ENCODE assay signal across 31 mouse cellular contexts in the genomic region with DNA sequence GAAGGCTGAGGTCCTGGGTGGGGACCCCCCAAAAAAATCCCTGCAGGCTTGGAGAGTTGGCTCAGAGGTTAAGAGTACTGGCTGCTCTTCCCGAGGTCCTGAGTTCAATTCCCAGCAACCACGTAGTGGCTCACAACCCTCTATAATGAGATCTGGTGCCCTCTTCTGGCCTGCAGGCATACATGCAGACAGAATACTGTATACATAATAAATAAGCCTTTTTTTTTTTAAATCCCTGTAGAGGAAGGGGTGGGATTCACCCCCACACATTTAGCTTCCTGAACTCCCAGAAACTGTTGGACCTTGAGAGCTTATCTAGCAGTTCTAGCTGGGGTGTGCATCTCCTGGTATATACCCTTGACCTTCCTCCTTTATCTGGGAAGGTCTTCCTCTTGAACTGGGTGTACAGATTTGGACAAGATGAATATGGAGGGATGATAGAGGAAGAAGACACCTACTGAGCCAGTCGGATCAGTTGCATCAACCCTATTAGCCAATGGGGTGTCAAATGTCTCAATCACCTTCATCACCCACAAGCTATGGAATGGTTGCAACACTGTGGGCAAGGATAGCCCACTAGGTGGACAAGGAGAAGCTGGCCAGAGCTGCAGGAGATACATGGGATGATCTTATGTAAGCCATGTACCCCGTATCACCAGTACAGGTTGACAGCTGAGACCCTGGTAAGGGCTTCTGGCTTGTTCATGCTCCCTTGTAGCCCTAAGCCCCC. TPM values are rescaled to one million over a fixed set of nuclear protein-coding genes. Genes with fewer than 3 reads are reported as not detected.
A peak's percentile ranks its signal among the peaks of the same experiment; 100 is the strongest.
DNase-seq lines count a peak whose midpoint lies in the region; ATAC-seq and TF ChIP-seq lines count a peak whose summit lies in the region.
"Had no signal": no experiment of that assay in that cellular context is flagged by ENCODE, and none has a peak within 500 bp of the region (broad histone marks: within the 10 kb centered on the region; RNA-seq: fewer than 3 reads in every experiment).

No protein-coding gene starts in this region.

- no peak; the same call in none of the 2 replicates for TF ChIP-seq RAD21 in MEL (IDR thresholded peaks at IDR 0.05; ENCODE audit: low read depth, low read length)

- 94% methylated on average over 4 of the region's 4 CpGs for WGBS in hindbrain, postnatal 0 days
- WGBS in hindbrain, embryonic 14.5 days: 93% methylated on average over 4 of the region's 4 CpGs
- WGBS in lung, embryonic 14.5 days: 88% methylated on average over 4 of the region's 4 CpGs

- H3K4me1 ChIP-seq in hindbrain, postnatal 0 days (ENCODE audit: insufficient read depth, low read length): no peaks in the 10 kb centered on the region
- H3K4me1 ChIP-seq in hindbrain, embryonic 14.5 days (replicated peaks; ENCODE audit: control insufficient read depth, insufficient read depth, low read length): no peaks in the 10 kb centered on the region
- H3K4me1 ChIP-seq in lung, embryonic 14.5 days (ENCODE audit: insufficient read depth): 0 out of 2 replicates have a peak, but pooled peaks cover 4% of the 10 kb centered on the region
- no peaks in the 10 kb centered on the region for H3K4me1 ChIP-seq in MEL (ENCODE audit: control insufficient read depth in 1 of 2, insufficient read depth in 2 of 2, low read length in 2 of 2)
- H3K4me1 ChIP-seq: midbrain, embryonic 13.5 days had no signal

- H3K79me2 ChIP-seq in MEL (ENCODE audit: control insufficient read depth, insufficient read depth, low read length, poor library complexity): no peaks in the 10 kb centered on the region

- H3K27ac ChIP-seq in hindbrain, postnatal 0 days: no peak overlapping the region
- H3K27ac ChIP-seq in hindbrain, embryonic 14.5 days: no peak overlapping the region
- no peak overlapping the region for H3K27ac ChIP-seq in lung, embryonic 14.5 days (ENCODE audit: low read depth)
- no peak overlapping the region for H3K27ac ChIP-seq in MEL (ENCODE audit: control insufficient read depth, low read depth, low read length)
- H3K27ac ChIP-seq: heart, embryonic 15.5 days; hindbrain, embryonic 10.5 days; limb, embryonic 13.5 days; midbrain, embryonic 13.5 days; stomach, embryonic 15.5 days had no signal

- no peak overlapping the region for H3K4me3 ChIP-seq in hindbrain, postnatal 0 days (ENCODE audit: low read length)
- no peak overlapping the region for H3K4me3 ChIP-seq in hindbrain, embryonic 14.5 days (replicated peaks; ENCODE audit: low read length)
- no peak overlapping the region for H3K4me3 ChIP-seq in lung, embryonic 14.5 days (ENCODE audit: low read depth, low read length)
- no peak overlapping the region for H3K4me3 ChIP-seq in MEL (ENCODE audit: control insufficient read depth in 1 of 2, insufficient read depth in 1 of 2, low read depth in 2 of 2, low read length in 2 of 2)
- H3K4me3 ChIP-seq: heart, embryonic 15.5 days; hindbrain, embryonic 10.5 days; limb, embryonic 13.5 days; midbrain, embryonic 13.5 days; myocyte; stomach, embryonic 15.5 days had no signal

- no peak for ATAC-seq in hindbrain, postnatal 0 days
- ATAC-seq in hindbrain, embryonic 14.5 days (ENCODE audit: low FRiP score): no peak
- no peak for ATAC-seq in lung, embryonic 14.5 days (ENCODE audit: insufficient read depth)
- peak; percentile 72 for ATAC-seq in megakaryocyte progenitor cell, adult 5-6 weeks (replicated peaks; ENCODE audit: poor library complexity)
- ATAC-seq: activated CD4-positive, CD25-positive, alpha-beta regulatory T cell, adult 4 months; Patski had no signal

- no peak for DNase-seq in hindbrain, postnatal 0 days (ENCODE audit: low spot score)
- no peak for DNase-seq in hindbrain, embryonic 14.5 days (ENCODE audit: low spot score)
- no peak for DNase-seq in lung, embryonic 14.5 days
- DNase-seq in lung, adult 18-20 months: no peak
- no peak for DNase-seq in MEL (ENCODE audit: low read depth, low spot score)
- DNase-seq in right cerebral cortex, postnatal 10 days (ENCODE audit: low spot score in 2 of 2): no peak
- DNase-seq: adrenal gland, postnatal 14 days; cerebellum, adult 11 months; cerebellum, postnatal 14 days; embryo, embryonic 11 days; heart, adult 18-20 months; kidney, adult 9 months; kidney, postnatal 4 days; lung, postnatal 4 days; right cerebral cortex, postnatal 25 days; thymus, adult 2 months had no signal

- TF ChIP-seq POLR2A in MEL (IDR thresholded peaks at IDR 0.05; ENCODE audit: control insufficient read depth in 1 of 2, insufficient read depth in 1 of 2, low read depth in 1 of 2, low read length in 2 of 2, poor library complexity in 1 of 2): no peak

- peak; percentile 31; the same call in 1 of the 2 replicates for TF ChIP-seq CTCF in hindbrain, postnatal 0 days (IDR thresholded peaks at IDR 0.05; ENCODE audit: low read depth)
- peak; percentile 28 for TF ChIP-seq CTCF in lung, embryonic 14.5 days (IDR thresholded peaks at IDR 0.05; ENCODE audit: low read depth)
- TF ChIP-seq CTCF in MEL (IDR thresholded peaks at IDR 0.05 in 2 of 3, conservative IDR thresholded peaks at IDR 0.05 in 1 of 3; ENCODE audit: control insufficient read depth in 1 of 3, insufficient read depth in 1 of 3, low read depth in 2 of 3, low read length in 3 of 3, poor library complexity in 1 of 3, severe bottlenecking in 1 of 3): peak in 2 of 3 experiments; percentile 16 to 25; a peak in 2 of 6 replicates

- no peaks in the 10 kb centered on the region for H3K27me3 ChIP-seq in hindbrain, postnatal 0 days (ENCODE audit: insufficient read depth, low read length)
- no peaks in the 10 kb centered on the region for H3K27me3 ChIP-seq in hindbrain, embryonic 14.5 days (ENCODE audit: control insufficient read depth, insufficient read depth, low read length)
- no peaks in the 10 kb centered on the region for H3K27me3 ChIP-seq in lung, embryonic 14.5 days (ENCODE audit: insufficient read depth, low read length)
- peaks cover 2 to 3% of the 10 kb centered on the region in 2 experiments; a peak in 2 of 4 replicates for H3K27me3 ChIP-seq in MEL (ENCODE audit: control insufficient read depth in 1 of 2, insufficient read depth in 2 of 2, low read length in 2 of 2)
- H3K27me3 ChIP-seq: heart, embryonic 15.5 days; limb, embryonic 13.5 days; Patski; stomach, embryonic 15.5 days had no signal

- no peak for TF ChIP-seq EP300 in MEL (IDR thresholded peaks at IDR 0.05; ENCODE audit: low read depth in 1 of 2, low read length in 2 of 2)

- H3K9me3 ChIP-seq in hindbrain, postnatal 0 days (ENCODE audit: low read length): no peaks in the 10 kb centered on the region
- no peaks in the 10 kb centered on the region for H3K9me3 ChIP-seq in hindbrain, embryonic 14.5 days (ENCODE audit: control insufficient read depth, low read length)
- no peaks in the 10 kb centered on the region for H3K9me3 ChIP-seq in lung, embryonic 14.5 days (ENCODE audit: low read depth, low read length)
- H3K9me3 ChIP-seq in MEL (replicated peaks; ENCODE audit: insufficient read depth, low read length): no peaks in the 10 kb centered on the region
- H3K9me3 ChIP-seq: heart, embryonic 15.5 days; hindbrain, embryonic 10.5 days; limb, embryonic 13.5 days; midbrain, embryonic 13.5 days; stomach, embryonic 15.5 days had no signal

- H3K9ac ChIP-seq in hindbrain, postnatal 0 days (replicated peaks; ENCODE audit: low read length): no peak overlapping the region
- H3K9ac ChIP-seq in hindbrain, embryonic 14.5 days: no peak overlapping the region
- H3K9ac ChIP-seq in lung, embryonic 14.5 days: no peak overlapping the region
- H3K9ac ChIP-seq in MEL (ENCODE audit: control insufficient read depth, low read depth, low read length, poor library complexity, severe bottlenecking): no peak overlapping the region
- H3K9ac ChIP-seq: heart, embryonic 15.5 days; limb, embryonic 13.5 days; midbrain, embryonic 13.5 days; stomach, embryonic 15.5 days had no signal

- H3K36me3 ChIP-seq in hindbrain, postnatal 0 days (ENCODE audit: insufficient read depth, low read length): no peaks in the 10 kb centered on the region
- no peaks in the 10 kb centered on the region for H3K36me3 ChIP-seq in hindbrain, embryonic 14.5 days (replicated peaks; ENCODE audit: control insufficient read depth, insufficient read depth)
- H3K36me3 ChIP-seq in lung, embryonic 14.5 days (ENCODE audit: insufficient read depth): no peaks in the 10 kb centered on the region
- no peaks in the 10 kb centered on the region for H3K36me3 ChIP-seq in MEL (ENCODE audit: control insufficient read depth in 1 of 2, insufficient read depth in 2 of 2, low read length in 2 of 2)
- H3K36me3 ChIP-seq: heart, embryonic 15.5 days; hindbrain, embryonic 10.5 days; limb, embryonic 13.5 days; midbrain, embryonic 13.5 days; stomach, embryonic 15.5 days had no signal

- no peak overlapping the region for H3K4me2 ChIP-seq in hindbrain, postnatal 0 days (ENCODE audit: low read depth, low read length)
- no peak overlapping the region for H3K4me2 ChIP-seq in hindbrain, embryonic 14.5 days (replicated peaks)
- H3K4me2 ChIP-seq in lung, embryonic 14.5 days: no peak overlapping the region
- H3K4me2 ChIP-seq: heart, embryonic 15.5 days; limb, embryonic 13.5 days; midbrain, embryonic 13.5 days; stomach, embryonic 15.5 days had no signal

RNA-seq across cellular contexts. Expression of gene Chrm1, which starts 18.2 kb away (rescaled TPM):
- total RNA-seq in hindbrain, postnatal 0 days (2014; rRNA removed): 1.3 and 2.4 TPM in 2 replicates
- 0.80 and 0.88 TPM in 2 replicates for polyA plus RNA-seq in hindbrain, postnatal 0 days (2015; fragmentation: Nextera tagmentation; extraction: Ambion mirVana)
- polyA plus RNA-seq in hindbrain, embryonic 14.5 days (2014; fragmentation: Nextera tagmentation; extraction: Ambion mirVana): 0.30 and 0.35 TPM in 2 replicates
- polyA plus RNA-seq in lung, embryonic 14.5 days (2014; fragmentation: Nextera tagmentation; extraction: Ambion mirVana): 0.05 and 0.08 TPM in 2 replicates
- total RNA-seq in MEL (2012; rRNA removed): under 0.01 TPM in 1 of 2 replicates, not detected in the other
- polyA plus RNA-seq in MEL (2012; ENCODE audit: insufficient read depth in 1 of 2, insufficient read length in 2 of 2, low read depth in 1 of 2, low replicate concordance in 2 of 2, missing spikeins in 1 of 2): under 1 TPM in 1 of 2 experiments, not detected in 1; 0.01 TPM
- total RNA-seq in megakaryocyte progenitor cell, adult 5-6 weeks (2015): 0.02 TPM in 1 of 2 replicates, not detected in the other
- not detected in 2 replicates for total RNA-seq in megakaryocyte progenitor cell, adult 5-6 weeks (2017)
- total RNA-seq: gastrocnemius, adult 8-10 months; neutrophil, adult 5-6 weeks had no signal
- polyA plus RNA-seq: activated CD4-positive, CD25-positive, alpha-beta regulatory T cell, adult 4 months; C2C12; liver, embryonic 16.5 days; myocyte had no signal

RNA-seq across cellular contexts. Expression of gene Slc3a2, which starts 41.4 kb away (rescaled TPM):
- total RNA-seq in hindbrain, postnatal 0 days (2014; rRNA removed): 154 and 155 TPM in 2 replicates
- polyA plus RNA-seq in hindbrain, postnatal 0 days (2015; fragmentation: Nextera tagmentation; extraction: Ambion mirVana): 235 and 250 TPM in 2 replicates
- 161 and 174 TPM in 2 replicates for polyA plus RNA-seq in hindbrain, embryonic 14.5 days (2014; fragmentation: Nextera tagmentation; extraction: Ambion mirVana)
- polyA plus RNA-seq in lung, embryonic 14.5 days (2014; fragmentation: Nextera tagmentation; extraction: Ambion mirVana): 85.0 and 89.1 TPM in 2 replicates
- total RNA-seq in MEL (2012; rRNA removed): 164 and 253 TPM in 2 replicates
- polyA plus RNA-seq in MEL (2012; ENCODE audit: insufficient read depth in 1 of 2, insufficient read length in 2 of 2, low read depth in 1 of 2, low replicate concordance in 2 of 2, missing spikeins in 1 of 2): 100 to 1,000 TPM; 428 to 670 TPM
- total RNA-seq in megakaryocyte progenitor cell, adult 5-6 weeks (2015): 69.3 and 73.0 TPM in 2 replicates
- total RNA-seq in megakaryocyte progenitor cell, adult 5-6 weeks (2017): 84.0 and 87.7 TPM in 2 replicates

RNA-seq across cellular contexts. Expression of gene Wdr74, which starts 53.8 kb away (rescaled TPM):
- 46.7 and 49.7 TPM in 2 replicates for total RNA-seq in hindbrain, postnatal 0 days (2014; rRNA removed)
- 78.7 and 79.2 TPM in 2 replicates for polyA plus RNA-seq in hindbrain, postnatal 0 days (2015; fragmentation: Nextera tagmentation; extraction: Ambion mirVana)
- 80.7 and 80.8 TPM in 2 replicates for polyA plus RNA-seq in hindbrain, embryonic 14.5 days (2014; fragmentation: Nextera tagmentation; extraction: Ambion mirVana)
- polyA plus RNA-seq in lung, embryonic 14.5 days (2014; fragmentation: Nextera tagmentation; extraction: Ambion mirVana): 83.4 and 88.0 TPM in 2 replicates
- 158 and 208 TPM in 2 replicates for total RNA-seq in MEL (2012; rRNA removed)
- 100 to 1,000 TPM; 208 to 803 TPM for polyA plus RNA-seq in MEL (2012; ENCODE audit: insufficient read depth in 1 of 2, insufficient read length in 2 of 2, low read depth in 1 of 2, low replicate concordance in 2 of 2, missing spikeins in 1 of 2)
- 111 and 112 TPM in 2 replicates for total RNA-seq in megakaryocyte progenitor cell, adult 5-6 weeks (2015)
- total RNA-seq in megakaryocyte progenitor cell, adult 5-6 weeks (2017): 102 TPM in 2 replicates

RNA-seq across cellular contexts. Expression of gene 1700092M07Rik, which starts 58.7 kb away (rescaled TPM):
- not detected in 2 replicates for total RNA-seq in hindbrain, postnatal 0 days (2014; rRNA removed)
- polyA plus RNA-seq in hindbrain, postnatal 0 days (2015; fragmentation: Nextera tagmentation; extraction: Ambion mirVana): 0.66 and 0.85 TPM in 2 replicates
- 0.84 and 0.90 TPM in 2 replicates for polyA plus RNA-seq in hindbrain, embryonic 14.5 days (2014; fragmentation: Nextera tagmentation; extraction: Ambion mirVana)
- 1.2 and 2.3 TPM in 2 replicates for polyA plus RNA-seq in lung, embryonic 14.5 days (2014; fragmentation: Nextera tagmentation; extraction: Ambion mirVana)
- 3.0 and 3.3 TPM in 2 replicates for total RNA-seq in MEL (2012; rRNA removed)
- 1 to 10 TPM in 1 of 2 experiments, not detected in 1; 4.3 TPM for polyA plus RNA-seq in MEL (2012; ENCODE audit: insufficient read depth in 1 of 2, insufficient read length in 2 of 2, low read depth in 1 of 2, low replicate concordance in 2 of 2, missing spikeins in 1 of 2)
- 1.2 and 4.4 TPM in 2 replicates for total RNA-seq in megakaryocyte progenitor cell, adult 5-6 weeks (2015)
- total RNA-seq in megakaryocyte progenitor cell, adult 5-6 weeks (2017): not detected in 2 replicates
- total RNA-seq: gastrocnemius, adult 8-10 months; left cerebral cortex, postnatal 14 days had no signal
- polyA plus RNA-seq: activated CD4-positive, CD25-positive, alpha-beta regulatory T cell, adult 4 months; spleen, adult 2 months; thymus, adult 2 months had no signal

RNA-seq across cellular contexts. Expression of gene Stx5a, which starts 59.4 kb away (rescaled TPM):
- 84.4 and 110 TPM in 2 replicates for total RNA-seq in hindbrain, postnatal 0 days (2014; rRNA removed)
- polyA plus RNA-seq in hindbrain, postnatal 0 days (2015; fragmentation: Nextera tagmentation; extraction: Ambion mirVana): 95.3 and 104 TPM in 2 replicates
- 102 and 103 TPM in 2 replicates for polyA plus RNA-seq in hindbrain, embryonic 14.5 days (2014; fragmentation: Nextera tagmentation; extraction: Ambion mirVana)
- polyA plus RNA-seq in lung, embryonic 14.5 days (2014; fragmentation: Nextera tagmentation; extraction: Ambion mirVana): 122 and 126 TPM in 2 replicates
- total RNA-seq in MEL (2012; rRNA removed): 27.5 and 28.7 TPM in 2 replicates
- 10 to 100 TPM in 1 of 2 experiments, not detected in 1; 50.0 TPM for polyA plus RNA-seq in MEL (2012; ENCODE audit: insufficient read depth in 1 of 2, insufficient read length in 2 of 2, low read depth in 1 of 2, low replicate concordance in 2 of 2, missing spikeins in 1 of 2)
- total RNA-seq in megakaryocyte progenitor cell, adult 5-6 weeks (2015): 32.5 and 45.3 TPM in 2 replicates
- 54.1 and 54.8 TPM in 2 replicates for total RNA-seq in megakaryocyte progenitor cell, adult 5-6 weeks (2017)
